Mouse (Mus musculus): Measurements from ENCODE around the gene Zfp235. TPM values are rescaled to one million over a fixed set of nuclear protein-coding genes. Genes with fewer than 3 reads are reported as not detected.

Zfp235 gene
- 1 to 10 TPM; 3.7 to 5.1 TPM for total RNA-seq (2021)
- long read RNA-seq, experiment 1, transcript Zfp235-201 (4 exons, 3,373 nt): major isoform, 10 of 12 reads
- long read RNA-seq, experiment 1, partial matches to known transcripts: 1 of 12 reads
- long read RNA-seq, experiment 1, other reads (novel, unspliced or antisense): 0 of 12 reads
- long read RNA-seq, experiment 2, partial matches to known transcripts: 0 of 1 reads
- long read RNA-seq, experiment 2, other reads (novel, unspliced or antisense): 0 of 1 reads

DNA sequence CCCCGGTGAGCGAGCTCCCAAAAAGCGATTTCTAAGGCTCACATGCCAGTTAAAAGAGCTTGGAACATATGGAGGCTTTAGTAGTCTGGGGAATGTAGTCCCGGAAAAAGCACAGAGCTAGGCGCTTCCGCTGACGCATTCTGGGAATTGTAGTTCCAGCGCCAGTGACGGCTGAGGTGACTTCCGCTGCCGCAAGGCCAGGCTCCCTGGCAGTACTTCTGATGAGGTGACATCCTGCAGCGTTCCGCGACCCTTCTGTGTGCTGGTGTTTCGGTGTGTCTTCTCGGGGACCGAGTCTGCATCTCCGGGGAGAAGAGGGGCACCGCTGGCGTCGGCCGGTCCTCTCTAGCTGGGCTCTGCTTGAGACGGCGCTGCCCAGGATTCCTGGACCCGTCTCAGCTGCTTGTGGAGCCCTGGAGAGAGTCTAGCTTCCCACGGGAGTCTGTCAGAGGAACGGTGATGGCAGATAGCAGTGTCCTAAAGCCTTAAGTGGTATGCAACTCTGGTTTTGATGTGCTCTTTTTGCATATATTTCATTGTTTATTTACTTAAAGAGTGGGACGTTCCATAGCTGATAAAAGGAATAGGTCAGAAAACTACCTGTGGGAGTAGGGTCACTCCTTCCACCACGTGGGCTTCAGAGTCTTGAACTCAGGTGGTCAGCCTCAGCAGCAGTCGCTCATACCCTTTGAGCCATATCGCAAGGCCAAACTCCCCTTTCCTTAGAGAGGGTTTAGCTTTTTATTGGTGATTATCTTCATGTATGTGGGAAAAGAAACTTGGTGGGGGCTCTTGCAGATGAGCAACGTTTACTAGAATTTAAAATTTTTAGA lies at the start of gene Zfp235:
Gene Zfp235, plus strand, starts transcription at position 174 of the 833 bp plus-strand sequence.
- DNase-seq: peak; percentile 89
- H3K27ac ChIP-seq: peak within 1 kb of the TSS; percentile 88
- TF ChIP-seq CTCF (IDR thresholded peaks at IDR 0.05): no peak
- H3K4me3 ChIP-seq: peak within 1 kb of the TSS; percentile 89
- intact Hi-C loops (cut with DNase I): loop anchor here (2.0 to 5.0 kb wide), 3 partner anchors 21 to 133 kb away; partner anchors contain the start of gene Zfp112

DNA sequence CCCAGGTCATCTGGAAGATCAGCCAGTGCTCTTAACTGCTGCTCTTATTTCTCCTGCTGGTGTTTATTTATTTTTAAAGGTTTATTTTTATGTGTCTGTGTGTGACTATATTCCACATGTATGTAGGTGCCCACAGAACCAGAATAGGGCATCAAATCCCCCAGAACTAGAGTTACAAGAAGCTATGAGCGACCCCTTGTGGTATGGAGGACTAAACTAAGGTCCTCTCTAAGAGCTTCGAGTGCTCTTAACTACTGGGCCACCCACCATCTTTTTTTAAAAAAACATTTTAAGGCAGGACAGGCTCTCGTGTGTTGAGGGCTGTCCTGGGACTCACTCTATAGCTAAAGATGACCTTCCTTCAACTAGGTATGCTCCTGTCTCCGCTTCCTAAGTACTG lies 47.1 kb upstream of the Zfp235 start:
- intact Hi-C loops (cut with DNase I): no loop called here
- TF ChIP-seq CTCF (IDR thresholded peaks at IDR 0.05): no peak
- no peak for DNase-seq
- no peak overlapping the region for H3K4me3 ChIP-seq
- no peak overlapping the region for H3K27ac ChIP-seq

DNA sequence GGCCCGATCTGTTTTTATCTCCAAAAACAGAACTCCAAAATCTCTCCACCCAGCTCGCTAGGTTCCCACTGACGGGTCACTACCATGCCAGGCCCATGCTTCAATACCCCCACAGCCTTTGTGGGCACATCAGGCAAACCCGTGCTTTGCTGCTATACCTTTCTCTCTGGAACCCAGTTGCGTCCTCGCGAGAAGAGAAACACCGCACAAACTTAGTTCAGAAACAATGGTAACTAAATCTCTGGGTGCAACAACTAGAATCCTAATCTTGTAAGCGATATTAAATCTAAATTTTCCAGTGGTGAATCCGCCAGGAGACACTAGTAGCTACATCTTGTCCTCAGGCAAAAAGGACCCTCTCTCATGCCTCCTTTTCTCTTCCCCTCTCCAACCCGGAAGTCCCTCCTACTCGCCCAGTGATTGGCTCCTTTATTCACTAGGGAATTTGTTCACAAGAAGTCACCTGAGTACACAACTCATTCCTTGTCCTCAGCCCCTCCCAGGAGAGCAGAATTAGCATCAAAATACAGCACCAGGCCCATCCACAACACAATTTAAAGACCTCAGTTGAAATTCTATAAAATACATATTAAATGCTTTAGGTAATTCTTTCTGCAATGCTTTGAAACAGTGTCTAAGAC lies 46.4 kb upstream of the Zfp235 start:
- no peak overlapping the region for H3K4me3 ChIP-seq
- intact Hi-C loops (cut with DNase I): no loop called here
- no peak for TF ChIP-seq CTCF (IDR thresholded peaks at IDR 0.05)
- DNase-seq: no peak
- H3K27ac ChIP-seq: no peak overlapping the region

DNA sequence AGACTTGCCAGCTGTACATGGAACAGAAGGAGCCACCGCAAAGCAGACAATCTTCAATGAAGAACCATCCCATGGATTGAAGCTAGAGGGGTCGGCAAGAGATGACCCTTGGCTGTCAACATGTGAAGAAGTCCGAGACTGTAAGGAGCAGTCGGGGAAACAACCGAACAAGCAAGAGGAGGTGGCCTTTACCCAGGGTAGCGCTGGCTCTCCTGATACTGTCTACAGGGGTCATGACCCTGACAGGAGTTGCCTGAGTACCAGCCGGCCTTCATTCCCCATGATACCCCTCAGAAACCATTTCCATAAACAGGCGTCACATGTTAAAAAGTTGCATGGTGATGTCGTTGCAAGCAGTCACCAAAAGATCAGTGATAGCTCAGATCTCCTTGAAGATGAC lies 29.6 kb upstream of the Zfp235 start:
- no peak for TF ChIP-seq CTCF (IDR thresholded peaks at IDR 0.05)
- intact Hi-C loops (cut with DNase I): no loop called here
- no peak overlapping the region for H3K27ac ChIP-seq

DNA sequence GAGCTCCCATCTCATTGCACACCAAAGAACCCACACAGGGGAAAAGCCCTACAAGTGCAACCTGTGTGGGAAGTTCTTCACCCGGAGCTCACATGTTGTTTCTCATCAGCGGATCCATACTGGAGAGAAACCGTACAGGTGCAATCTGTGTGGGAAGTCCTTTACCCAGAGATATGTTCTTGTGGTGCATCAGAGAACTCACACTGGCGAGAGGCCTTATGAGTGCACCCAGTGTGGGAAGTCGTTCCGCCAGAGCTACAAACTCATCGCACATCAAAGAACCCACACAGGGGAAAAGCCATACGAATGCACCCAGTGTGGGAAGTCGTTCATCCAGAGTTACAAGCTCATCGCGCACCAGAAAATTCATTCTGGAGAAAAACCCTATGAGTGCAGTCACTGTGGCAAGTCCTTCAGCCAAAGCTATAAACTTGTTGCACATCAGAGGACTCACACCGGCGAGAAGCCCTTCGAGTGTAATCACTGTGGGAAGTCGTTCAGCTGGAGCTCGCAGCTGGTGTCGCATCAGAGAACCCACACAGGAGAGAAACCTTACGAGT lies 28.7 kb upstream of the Zfp235 start:
- TF ChIP-seq CTCF (IDR thresholded peaks at IDR 0.05): no peak
- intact Hi-C loops (cut with DNase I): no loop called here
- no peak overlapping the region for H3K27ac ChIP-seq
- DNase-seq: no peak
- H3K4me3 ChIP-seq: no peak overlapping the region

More for the DNA sequence above, 29.6 kb upstream of the Zfp235 start:
- no peak overlapping the region for H3K4me3 ChIP-seq
- no peak for DNase-seq

DNA sequence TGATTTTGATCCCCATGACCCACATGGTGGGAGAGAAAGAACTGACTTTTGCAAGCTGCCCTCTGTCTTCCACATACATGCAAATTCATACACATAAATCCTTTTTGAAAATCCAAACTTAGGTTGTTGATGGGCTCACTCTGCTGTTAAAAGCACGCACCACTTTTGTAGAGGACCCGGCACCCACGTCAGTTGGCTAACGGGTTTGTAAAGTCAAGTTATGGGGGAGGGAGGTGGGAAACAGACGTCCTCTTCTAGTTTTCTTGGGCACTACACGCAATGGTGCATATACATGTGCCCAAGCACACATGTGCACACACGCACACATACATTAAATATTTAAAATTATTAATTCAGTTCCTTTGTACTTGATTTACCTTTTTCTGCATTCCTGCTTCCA lies 23.1 kb upstream of the Zfp235 start:
- Histone ChIP-seq H3K27ac (no peak overlapping the region), H3K4me3 (no peak overlapping the region)
- TF ChIP-seq CTCF (IDR thresholded peaks at IDR 0.05): no peak
- no peak for DNase-seq
- intact Hi-C loops (cut with DNase I): loop anchor here (5.0 to 10.0 kb wide), 4 partner anchors 96 to 774 kb away; partner anchors contain the start of genes Rps19 and Zfp94

DNA sequence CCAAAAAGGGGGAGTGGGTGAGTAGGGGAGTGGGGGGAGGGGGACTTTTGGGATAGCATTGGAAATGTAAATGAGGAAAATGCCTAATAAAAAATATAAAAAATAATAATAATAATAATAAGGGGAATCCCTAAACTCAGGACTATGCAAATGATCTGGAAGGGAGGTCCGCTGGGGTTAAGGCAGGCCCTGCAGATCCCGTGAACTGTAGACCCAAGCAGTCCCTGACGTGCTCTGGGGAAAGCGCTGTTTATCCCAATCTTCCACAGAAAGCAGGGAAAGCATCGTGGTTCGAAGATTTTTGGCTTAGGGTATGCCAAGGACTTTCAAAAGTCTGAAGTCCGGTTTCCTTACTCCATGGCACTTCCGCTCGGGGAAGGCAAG lies 22.2 kb upstream of the Zfp235 start:
- no peak for TF ChIP-seq CTCF (IDR thresholded peaks at IDR 0.05)
- intact Hi-C loops (cut with DNase I): loop anchor here (2.0 to 10.0 kb wide), 6 partner anchors 21 to 773 kb away; partner anchors contain the start of genes Rps19 and Zfp94
- DNase-seq: no peak
- peak overlapping the region; percentile 75 for H3K4me3 ChIP-seq
- peak overlapping the region; percentile 90 for H3K27ac ChIP-seq

DNA sequence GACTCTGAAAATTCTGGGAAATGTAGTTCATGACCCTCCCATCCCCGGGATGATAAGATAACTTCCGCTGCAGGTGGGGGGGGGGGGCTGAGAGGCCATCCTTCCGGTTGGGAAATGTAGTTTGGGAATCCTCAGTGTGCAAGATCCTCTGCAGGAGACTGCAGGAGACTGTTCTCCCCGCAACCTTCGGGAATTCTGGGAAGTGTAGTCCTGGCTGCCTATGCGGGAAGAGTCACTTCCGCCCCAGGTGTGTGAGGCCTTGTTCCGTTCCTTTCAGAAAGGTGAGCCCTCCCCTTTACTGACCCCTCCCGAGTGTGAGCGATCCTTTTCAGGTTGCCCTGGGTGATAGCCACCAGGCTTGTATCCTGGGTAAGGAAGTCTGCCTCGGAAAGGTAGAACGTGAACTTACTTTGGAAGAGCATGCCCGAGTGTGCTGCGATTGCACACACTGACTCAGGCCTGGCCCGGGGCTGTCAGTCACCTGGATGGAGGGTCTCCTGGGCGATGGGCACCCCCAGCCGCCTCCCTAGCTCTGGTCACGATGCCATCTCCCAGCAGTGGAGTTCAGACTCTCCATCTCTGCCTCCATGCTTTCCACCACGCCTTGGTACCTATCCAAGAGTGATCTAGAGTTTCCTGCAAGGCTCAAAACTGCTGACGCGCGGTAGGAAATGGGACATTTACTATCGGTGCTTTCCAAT lies 21.7 kb upstream of the Zfp235 start, which contains the start of gene Zfp112:
Gene Zfp112, plus strand, starts transcription at position 159 of the 701 bp plus-strand sequence.
- TF ChIP-seq CTCF (IDR thresholded peaks at IDR 0.05): no peak
- peak; percentile 86 for DNase-seq
- intact Hi-C loops (cut with DNase I): loop anchor here (2.0 to 10.0 kb wide), 6 partner anchors 20 to 772 kb away; partner anchors contain the start of genes Rps19 and Zfp94
- Histone ChIP-seq H3K4me3 (peak within 1 kb of the TSS; percentile 75), H3K27ac (peak within 1 kb of the TSS; percentile 90)

DNA sequence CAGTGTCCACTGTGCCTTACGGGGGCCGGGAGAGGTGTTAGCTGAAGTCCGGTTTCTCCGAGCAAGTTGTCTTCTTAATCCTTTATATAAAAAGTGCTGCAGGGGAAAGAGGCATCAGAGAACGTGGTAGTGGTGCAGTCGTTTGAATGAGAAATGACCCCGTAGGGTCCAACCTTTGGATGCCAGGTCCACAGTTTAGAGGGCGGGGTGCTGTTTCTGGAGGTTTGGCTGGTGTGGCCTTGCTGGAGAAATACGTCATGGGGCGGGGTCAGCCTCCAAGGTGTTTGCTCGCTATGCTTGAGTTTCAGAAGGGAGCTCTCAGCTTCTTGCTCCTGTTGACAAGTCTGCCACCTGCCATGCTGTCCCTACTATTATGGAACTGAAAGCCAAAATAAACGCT lies 21.0 kb upstream of the Zfp235 start:
- H3K27ac ChIP-seq: peak overlapping the region; percentile 90
- no peak for TF ChIP-seq CTCF (IDR thresholded peaks at IDR 0.05)
- peak; percentile 63 for DNase-seq
- intact Hi-C loops (cut with DNase I): loop anchor here (2.0 to 10.0 kb wide), 6 partner anchors 20 to 772 kb away; partner anchors contain the start of genes Rps19 and Zfp94
- peak overlapping the region; percentile 75 for H3K4me3 ChIP-seq

DNA sequence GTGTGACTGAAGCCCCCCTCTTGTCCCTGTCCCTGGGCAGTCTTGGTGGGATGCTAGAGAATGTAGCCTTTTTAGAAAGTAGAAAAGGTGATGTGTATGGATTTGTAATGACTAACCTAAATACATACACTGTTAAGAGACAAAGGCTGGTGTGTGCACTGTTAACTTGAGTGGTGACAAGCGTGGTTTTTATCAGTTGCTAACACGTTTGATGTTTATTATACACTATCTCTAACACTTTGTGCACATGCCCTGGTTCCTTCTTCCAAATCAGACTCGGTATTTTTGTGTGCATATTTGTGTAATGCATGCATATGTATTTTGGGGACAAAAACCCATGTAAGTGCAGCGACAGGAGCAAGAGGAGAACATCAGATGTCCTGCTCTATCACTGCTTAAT lies 17.3 kb upstream of the Zfp235 start:
- intact Hi-C loops (cut with DNase I): loop anchor here (10.0 kb wide), 1 partner anchor 768 kb away; the partner anchor contains the start of gene Rps19
- DNase-seq: no peak

DNA sequence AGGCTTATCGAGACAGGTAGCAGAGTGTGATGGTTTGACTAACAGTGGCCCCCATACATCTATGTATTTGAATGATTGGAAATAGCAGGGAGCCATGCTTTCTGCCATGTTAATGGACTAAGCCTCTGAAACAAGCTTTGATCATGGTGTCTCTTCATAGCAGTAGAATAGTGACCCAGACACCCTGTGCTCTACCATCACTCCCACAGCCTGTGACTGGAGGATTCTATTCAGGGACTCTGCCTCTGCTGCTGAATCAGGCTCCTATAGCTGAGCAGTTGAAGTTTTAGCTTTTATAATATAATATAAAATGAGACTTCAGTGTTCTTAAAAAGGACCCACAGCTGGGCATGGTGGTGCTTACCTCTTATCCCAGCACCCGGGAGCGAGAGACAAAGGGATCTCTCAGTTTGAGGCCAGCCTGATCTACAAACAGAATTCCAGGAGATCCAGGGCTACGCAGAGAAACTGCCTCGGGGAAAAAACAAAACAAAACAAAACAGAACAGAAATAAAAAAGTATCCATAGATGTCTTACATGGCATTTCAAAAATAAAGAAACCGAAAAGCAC lies 459 bp upstream of the Zfp235 start:
- DNase-seq: no peak
- peak overlapping the region; percentile 88 for H3K27ac ChIP-seq
- intact Hi-C loops (cut with DNase I): loop anchor here (2.0 to 5.0 kb wide), 3 partner anchors 21 to 134 kb away; partner anchors contain the start of gene Zfp112
- H3K4me3 ChIP-seq: peak overlapping the region; percentile 89
- no peak for TF ChIP-seq CTCF (IDR thresholded peaks at IDR 0.05)

More for the DNA sequence above, 17.3 kb upstream of the Zfp235 start:
- H3K27ac ChIP-seq: no peak overlapping the region
- H3K4me3 ChIP-seq: no peak overlapping the region
- no peak for TF ChIP-seq CTCF (IDR thresholded peaks at IDR 0.05)

Measured in gastrocnemius, adult 2 months (tissue).